Mouse (Mus musculus): ENCODE results near the gene Fkbp5.

- TF ChIP-seq POLR2A (IDR thresholded peaks at IDR 0.05; ENCODE audit: borderline replicate concordance, control insufficient read depth, low read depth, low read length): no peak
- TF ChIP-seq CTCF (IDR thresholded peaks at IDR 0.05; ENCODE audit: control insufficient read depth, insufficient read depth, low read length): no peak
Measured at GRCm38 (mm10) chr17:28394051-28394765, 123.1 kb downstream of the Fkbp5 start.
